Mouse (Mus musculus) left cerebral cortex, postnatal 4 days (tissue): ENCODE measurements around the gene Stoml3. TPM values are rescaled to one million over a fixed set of nuclear protein-coding genes. Genes with fewer than 3 reads are reported as not detected.

Experiments
- DNase-seq: peaks from one replicate; pipeline ENCODE4 v3.0.0-alpha.2; 2022
- intact Hi-C: fragments of 180-260 bp; cut with DNase I; formaldehyde crosslinking; loops from one replicate; pipeline ENCODE4 v1.15.1; 2025
- total RNA-seq, 2 experiments: library from RNA; stranded (reverse); gene quantifications; 2 replicates each; pipeline ENCODE4 v1.2.3; 2021

Gene Stoml3
- total RNA-seq = not detected

DNA sequence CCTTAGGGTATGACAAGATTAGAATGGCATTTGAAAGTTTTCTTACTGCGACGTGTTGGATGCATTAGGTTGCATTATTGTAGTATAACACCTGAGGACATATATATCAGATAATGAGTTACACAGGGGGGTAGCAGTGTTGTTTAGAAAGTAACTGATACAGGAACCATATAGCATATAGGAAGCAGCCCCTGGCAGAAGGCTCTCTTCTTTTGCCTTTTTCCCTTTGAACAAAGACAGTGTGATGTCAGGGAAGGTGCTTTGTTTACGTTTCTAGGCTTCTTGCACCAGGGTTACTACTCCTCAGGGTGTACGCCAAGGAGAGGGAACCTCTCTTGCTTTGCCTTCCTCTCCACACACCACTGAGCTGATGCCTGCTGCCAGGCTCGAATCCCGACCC is at the start of gene Stoml3:
Gene Stoml3 (plus strand): TSS at position 301 of the 400 bp plus-strand sequence.
- DNase-seq = no peak
- intact Hi-C loops = no loop called here

- no peak for DNase-seq
- intact Hi-C loops = loop anchor here (5.0 kb wide), 1 partner anchor 413 kb away; no protein-coding TSS in a partner anchor
These were observed 42.9 kb upstream of the Stoml3 start for GRCm38 (mm10) chr3:53445540-53445939.

- intact Hi-C loops = loop anchor here (5.0 kb wide), 1 partner anchor 414 kb away; no protein-coding TSS in a partner anchor
- no peak for DNase-seq
These were observed 41.7 kb upstream of the Stoml3 start for GRCm38 (mm10) chr3:53446801-53447200.

GRCm38 (mm10) chr3:53448208-53448607 is 40.2 kb upstream of the Stoml3 start:
- intact Hi-C loops = loop anchor here (5.0 kb wide), 1 partner anchor 416 kb away; no protein-coding TSS in a partner anchor
- DNase-seq = no peak

- no peak for DNase-seq
- intact Hi-C loops = loop anchor here (10.0 kb wide), 1 partner anchor 1196 kb away; no protein-coding TSS in a partner anchor
These were observed 37.8 kb upstream of the Stoml3 start for GRCm38 (mm10) chr3:53450666-53451065.

GRCm38 (mm10) chr3:53452351-53452750 is 36.1 kb upstream of the Stoml3 start:
- intact Hi-C loops = loop anchor here (10.0 kb wide), 1 partner anchor 1198 kb away; no protein-coding TSS in a partner anchor
- DNase-seq = no peak

DNA sequence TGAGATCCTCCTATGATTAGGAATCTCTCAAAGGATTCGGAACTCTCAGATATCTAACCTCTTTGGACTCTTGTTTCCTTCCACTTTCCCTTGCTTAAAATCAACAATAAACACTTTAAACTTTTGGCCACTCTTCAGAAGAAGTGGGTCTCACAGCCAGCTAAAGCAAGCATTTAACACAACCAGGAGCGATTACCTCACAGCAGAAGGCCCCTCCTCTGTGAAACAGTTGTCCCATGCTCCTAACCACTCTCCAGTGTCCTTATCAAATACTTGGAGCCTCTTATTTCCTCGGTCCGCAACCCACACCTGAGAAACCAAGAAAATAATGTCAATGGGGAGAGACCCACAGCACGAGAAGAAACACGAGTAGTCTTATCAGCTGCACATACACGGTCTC is 35.1 kb upstream of the Stoml3 start:
- intact Hi-C loops = loop anchor here (10.0 kb wide), 1 partner anchor 1199 kb away; no protein-coding TSS in a partner anchor
- no peak for DNase-seq

DNA sequence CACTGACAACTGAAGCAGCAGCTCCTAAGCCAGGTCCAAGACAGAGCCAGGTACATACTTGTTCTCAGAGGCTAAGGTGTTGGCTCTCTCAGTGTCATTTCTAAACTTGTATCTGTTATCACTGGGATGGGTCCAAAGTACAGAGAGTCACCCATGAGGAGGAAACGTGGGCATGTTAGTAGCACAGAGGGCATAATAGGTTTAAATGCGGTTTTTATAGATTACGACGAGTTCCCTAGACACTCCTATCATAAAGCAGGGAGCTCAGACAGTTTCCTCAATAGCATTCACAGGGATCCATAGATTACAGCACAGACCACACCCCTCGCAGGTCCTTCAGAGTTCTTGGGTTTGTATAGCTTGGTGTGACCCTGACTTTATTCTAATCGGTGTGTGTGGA is 34.4 kb upstream of the Stoml3 start:
- DNase-seq = no peak

DNA sequence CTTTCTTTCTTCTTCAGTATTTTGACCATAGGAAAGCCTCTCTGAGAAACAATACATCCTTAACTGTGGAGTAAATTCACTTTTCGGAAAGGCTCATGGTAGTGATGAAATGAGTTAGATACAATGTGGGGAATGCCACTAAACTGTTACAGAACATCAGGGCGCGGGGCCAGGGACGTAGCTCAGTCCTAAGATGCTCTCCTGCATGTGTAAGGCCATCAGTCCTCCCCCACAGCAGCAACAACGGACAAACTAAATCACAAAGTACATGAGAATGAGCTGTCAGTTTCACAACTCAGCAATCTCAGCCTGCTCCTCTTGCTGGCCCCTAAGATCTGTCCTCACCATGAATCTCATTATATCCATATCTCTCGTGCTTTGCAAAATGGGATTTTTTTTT is 33.9 kb upstream of the Stoml3 start:
- intact Hi-C loops = loop anchor here (10.0 kb wide), 1 partner anchor 1200 kb away; no protein-coding TSS in a partner anchor
- DNase-seq = no peak

More for the DNA sequence above, 34.4 kb upstream of the Stoml3 start:
- intact Hi-C loops = loop anchor here (10.0 kb wide), 1 partner anchor 1199 kb away; no protein-coding TSS in a partner anchor

DNA sequence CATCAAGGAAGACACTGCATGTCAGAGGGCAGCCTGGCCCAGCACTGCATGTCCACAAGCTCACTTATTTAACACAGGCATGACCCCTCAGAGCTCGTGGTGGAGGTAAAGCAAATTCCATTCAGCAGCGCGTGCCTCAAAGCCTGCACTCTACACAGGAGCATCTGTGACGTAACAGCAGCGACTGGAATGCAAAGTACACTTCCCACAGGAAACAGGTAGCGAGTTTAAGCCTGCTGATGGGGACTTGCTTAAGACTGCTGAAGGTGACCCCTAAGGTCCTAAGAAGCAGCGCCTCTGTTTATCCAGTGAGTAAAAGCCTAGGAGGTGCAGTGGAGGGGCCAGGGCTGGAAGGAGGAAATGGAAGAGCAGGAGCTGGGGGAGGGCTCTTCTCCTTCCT is 33.5 kb upstream of the Stoml3 start:
- intact Hi-C loops = loop anchor here (10.0 kb wide), 1 partner anchor 1200 kb away; no protein-coding TSS in a partner anchor
- DNase-seq = no peak

DNA sequence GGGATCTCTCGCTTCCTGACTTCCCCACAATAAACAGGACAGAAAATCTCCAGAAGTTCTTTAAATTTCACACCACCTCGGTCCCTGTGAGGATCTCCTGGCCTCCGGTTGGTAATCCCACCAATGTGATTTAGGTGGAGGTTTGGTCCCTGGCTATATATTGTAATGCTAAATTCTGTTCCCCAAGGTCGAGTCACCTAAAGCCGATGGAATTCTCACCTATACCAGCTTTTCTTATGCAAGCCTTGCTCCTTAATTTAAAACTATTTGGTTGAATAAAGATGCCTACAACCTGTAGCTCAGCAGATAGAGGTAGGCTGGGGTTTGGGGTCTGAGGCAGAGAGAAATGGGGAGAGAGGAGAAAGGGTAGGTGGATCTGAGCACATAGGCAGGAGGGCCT is 30.7 kb upstream of the Stoml3 start:
- intact Hi-C loops = loop anchor here (10.0 kb wide), 1 partner anchor 1203 kb away; no protein-coding TSS in a partner anchor
- DNase-seq = no peak

DNA sequence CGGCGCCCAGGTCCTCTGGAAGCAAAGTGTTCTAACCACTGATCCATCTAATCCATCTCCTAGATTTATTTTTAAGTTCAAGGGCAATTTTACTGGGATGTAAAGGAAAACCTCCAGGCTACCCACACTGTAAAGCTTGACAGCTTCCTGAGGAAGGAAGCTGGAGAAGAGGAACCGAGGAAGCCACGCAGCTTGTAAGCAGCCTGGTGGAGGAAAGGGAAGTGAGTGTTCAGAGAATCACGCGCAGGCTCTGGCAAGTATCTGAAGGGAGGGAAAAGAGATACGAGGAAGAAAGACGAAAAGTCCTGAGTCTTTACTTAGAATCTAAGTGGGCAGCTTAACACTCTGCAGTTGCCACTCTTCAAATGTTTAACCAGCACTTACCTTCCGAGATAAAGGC is 28.3 kb upstream of the Stoml3 start:
- intact Hi-C loops = no loop called here
- DNase-seq = no peak

DNA sequence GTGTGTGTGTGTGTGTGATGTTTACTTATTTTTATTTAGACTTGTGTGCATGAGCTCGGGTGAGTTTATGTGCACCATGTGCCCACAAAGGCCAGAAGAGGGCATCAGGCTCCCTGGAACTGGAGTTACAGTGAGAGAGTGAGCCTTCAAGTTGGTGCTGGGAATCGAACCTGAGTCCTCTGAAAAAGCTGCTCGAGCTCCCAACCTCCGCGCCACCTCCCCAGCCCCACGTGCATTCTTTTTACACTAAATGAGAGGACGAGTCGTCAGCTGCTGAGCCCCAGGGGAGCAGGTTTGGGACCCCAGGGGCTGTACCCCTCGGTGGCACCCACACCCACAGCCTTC is 25.8 kb upstream of the Stoml3 start:
- intact Hi-C loops = no loop called here
- DNase-seq = no peak

DNA sequence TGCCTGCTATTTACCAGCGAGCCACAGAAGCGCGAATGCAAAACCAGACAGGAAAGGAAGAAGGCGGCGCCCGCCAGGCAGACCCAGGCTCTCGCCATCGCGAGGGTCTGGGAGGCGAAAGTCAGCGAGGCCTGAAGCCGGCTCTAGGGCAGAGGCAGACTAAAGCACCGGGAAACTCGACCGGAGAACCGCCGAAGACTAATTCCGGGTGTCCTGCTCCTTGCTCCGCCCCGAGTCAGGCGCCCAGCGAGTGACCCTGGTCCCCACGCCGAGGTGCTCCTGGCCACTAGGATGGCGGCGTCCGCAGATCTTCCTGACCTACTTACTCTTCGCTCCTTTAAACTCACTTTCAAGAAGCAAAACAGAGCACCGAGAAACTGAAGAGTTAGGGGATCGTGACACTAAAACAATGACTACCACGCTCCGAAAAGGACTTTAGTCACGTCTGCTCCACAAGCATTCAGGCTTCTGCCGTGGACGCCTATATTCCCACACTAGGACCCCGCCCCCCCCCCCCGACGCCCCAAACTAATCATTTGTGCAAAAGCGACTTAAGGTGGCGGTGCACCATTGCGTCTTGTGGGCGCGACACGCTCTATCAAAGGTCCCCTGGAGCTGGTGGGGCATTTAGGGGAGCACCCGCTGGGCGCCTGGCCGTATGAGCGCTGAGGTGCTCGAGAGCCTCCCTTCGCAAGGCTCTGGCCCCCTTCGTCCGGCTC is 25.2 kb upstream of the Stoml3 start, which contains the start of the genes Nhlrc3 and Proser1:
Gene Nhlrc3 (minus strand): TSS at position 287 of the 719 bp plus-strand sequence.
Gene Proser1 (plus strand): TSS at position 621 of the 719 bp plus-strand sequence.
- peak; percentile 95 for DNase-seq
- intact Hi-C loops = no loop called here

DNA sequence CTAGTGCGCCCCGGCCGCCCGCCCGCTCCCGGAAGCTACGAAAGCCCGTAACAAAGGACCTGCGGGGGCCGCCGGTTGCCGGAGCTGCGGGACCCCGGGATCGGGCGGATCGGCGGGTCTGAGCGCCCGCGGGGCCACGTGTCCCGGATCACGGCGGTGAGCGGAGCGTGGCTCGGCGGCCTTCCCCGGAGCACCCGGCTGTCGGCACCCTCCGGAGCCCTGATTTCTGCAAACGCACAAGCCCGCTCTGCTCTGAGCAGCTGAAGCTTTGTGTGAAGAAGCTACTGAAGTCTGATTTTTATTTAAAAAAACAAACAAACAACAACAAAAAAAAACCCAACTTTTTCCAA is 24.7 kb upstream of the Stoml3 start:
- intact Hi-C loops = no loop called here
- DNase-seq = no peak

GRCm38 (mm10) chr3:53464146-53464698 is 24.2 kb upstream of the Stoml3 start:
- intact Hi-C loops = no loop called here
- DNase-seq = no peak

GRCm38 (mm10) chr3:53465330-53465729 is 23.1 kb upstream of the Stoml3 start:
- intact Hi-C loops = no loop called here
- no peak for DNase-seq

- DNase-seq = no peak
- intact Hi-C loops = no loop called here
These were observed 22.0 kb upstream of the Stoml3 start for GRCm38 (mm10) chr3:53466481-53466880.

DNA sequence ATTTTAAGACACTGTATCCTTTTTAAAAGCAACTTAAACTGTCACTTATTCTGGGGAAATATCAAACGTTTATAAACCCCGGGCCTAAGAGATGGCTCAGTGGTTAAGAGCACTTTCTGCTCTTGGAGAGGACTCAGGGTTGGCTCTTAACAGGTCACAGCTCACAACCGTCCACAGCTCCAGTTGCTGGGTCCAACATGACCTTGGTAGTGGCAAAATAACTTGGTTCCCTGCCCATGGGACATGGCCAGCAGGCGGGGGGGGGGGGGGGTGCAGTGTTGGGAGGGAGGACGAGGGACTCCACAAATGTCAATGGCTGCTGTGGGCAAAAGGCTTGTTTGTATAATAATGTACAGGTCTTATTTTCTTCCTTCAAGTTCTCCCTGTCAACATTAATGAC is 21.1 kb upstream of the Stoml3 start:
- intact Hi-C loops = no loop called here
- no peak for DNase-seq

- intact Hi-C loops = no loop called here
- DNase-seq = no peak
These were observed 18.8 kb upstream of the Stoml3 start for GRCm38 (mm10) chr3:53469650-53470049.

- intact Hi-C loops = no loop called here
These were observed 16.4 kb upstream of the Stoml3 start for GRCm38 (mm10) chr3:53472061-53472460.

GRCm38 (mm10) chr3:53474179-53474578 is 14.3 kb upstream of the Stoml3 start:
- intact Hi-C loops = no loop called here
- DNase-seq = no peak

More at GRCm38 (mm10) chr3:53472061-53472460, 16.4 kb upstream of the Stoml3 start:
- no peak for DNase-seq
